Comparison of ENCODE assay signal across 21 mouse cellular contexts in genomic region chr17:50657321-50657720, GRCm38 (mm10).
DNase-seq lines count a peak whose midpoint lies in the region; ATAC-seq lines count a peak whose summit lies in the region.
"Had no signal": no experiment of that assay in that cellular context is flagged by ENCODE, and none has a peak within 500 bp of the region (broad histone marks: within the 10 kb centered on the region; RNA-seq: fewer than 3 reads in every experiment).

No protein-coding gene starts in this region.

- no peak overlapping the region for H3K9ac ChIP-seq in midbrain, embryonic 15.5 days
- no peak overlapping the region for H3K9ac ChIP-seq in stomach, embryonic 16.5 days (ENCODE audit: low read length)
- H3K9ac ChIP-seq in intestine, embryonic 16.5 days (ENCODE audit: low read depth, low read length): no peak overlapping the region
- H3K9ac ChIP-seq: forebrain, embryonic 12.5 days; hindbrain, embryonic 12.5 days; midbrain, embryonic 12.5 days; neural tube, embryonic 13.5 days had no signal

- no peak overlapping the region for H3K4me3 ChIP-seq in midbrain, embryonic 10.5 days
- H3K4me3 ChIP-seq in midbrain, embryonic 15.5 days: no peak overlapping the region
- H3K4me3 ChIP-seq in stomach, embryonic 16.5 days (replicated peaks; ENCODE audit: low read length): no peak overlapping the region
- H3K4me3 ChIP-seq in intestine, embryonic 16.5 days (ENCODE audit: low read length): no peak overlapping the region
- H3K4me3 ChIP-seq: embryonic facial prominence, embryonic 10.5 days; forebrain, embryonic 12.5 days; heart, adult 2 months; hindbrain, embryonic 12.5 days; limb, embryonic 10.5 days; midbrain, embryonic 12.5 days; neural tube, embryonic 13.5 days had no signal

- H3K27me3 ChIP-seq in midbrain, embryonic 10.5 days (ENCODE audit: low read depth, poor library complexity, severe bottlenecking): no peaks in the 10 kb centered on the region
- no peaks in the 10 kb centered on the region for H3K27me3 ChIP-seq in midbrain, embryonic 15.5 days (replicated peaks)
- no peaks in the 10 kb centered on the region for H3K27me3 ChIP-seq in stomach, embryonic 16.5 days (ENCODE audit: control insufficient read depth, insufficient read depth, low read length)
- H3K27me3 ChIP-seq in intestine, embryonic 16.5 days (replicated peaks; ENCODE audit: control insufficient read depth, insufficient read depth, low read length): no peaks in the 10 kb centered on the region
- H3K27me3 ChIP-seq: forebrain, embryonic 12.5 days; hindbrain, embryonic 12.5 days; midbrain, embryonic 12.5 days; neural tube, embryonic 13.5 days had no signal

- peaks cover 5% of the 10 kb centered on the region; the same call in 1 of the 2 replicates for H3K9me3 ChIP-seq in midbrain, embryonic 10.5 days (replicated peaks)
- H3K9me3 ChIP-seq in midbrain, embryonic 15.5 days: no peaks in the 10 kb centered on the region
- peaks cover 3% of the 10 kb centered on the region; the same call in 1 of the 2 replicates for H3K9me3 ChIP-seq in stomach, embryonic 16.5 days (replicated peaks; ENCODE audit: control insufficient read depth, low read length)
- H3K9me3 ChIP-seq in intestine, embryonic 16.5 days (ENCODE audit: control insufficient read depth, low read length): no peaks in the 10 kb centered on the region; the same call in 1 of the 2 replicates
- H3K9me3 ChIP-seq: forebrain, embryonic 12.5 days; limb, embryonic 10.5 days; midbrain, embryonic 12.5 days; neural tube, embryonic 13.5 days had no signal

- ATAC-seq in midbrain, embryonic 15.5 days (replicated peaks): no peak
- ATAC-seq in stomach, embryonic 16.5 days (ENCODE audit: insufficient read depth, low FRiP score): peak; percentile 29; the same call in 1 of the 2 replicates
- no peak for ATAC-seq in intestine, embryonic 16.5 days

- DNase-seq in adrenal gland, postnatal 10 days: peak; percentile 71
- DNase-seq in adrenal gland, postnatal 4 days (ENCODE audit: low spot score in 2 of 2): no peak
- no peak for DNase-seq in midbrain, embryonic 10.5 days (ENCODE audit: low spot score)
- DNase-seq in adrenal gland, postnatal 36 days: peak; percentile 23 to 58
- DNase-seq in right cerebral cortex, adult 2 months (ENCODE audit: low spot score in 2 of 2): no peak
- DNase-seq: cerebellum, adult 9-10 months; gastrocnemius, postnatal 14 days; kidney, postnatal 36 days; right cerebral cortex, postnatal 14 days; thymus, postnatal 36 days had no signal

- H3K36me3 ChIP-seq in midbrain, embryonic 10.5 days: no peaks in the 10 kb centered on the region
- H3K36me3 ChIP-seq in midbrain, embryonic 15.5 days (replicated peaks): no peaks in the 10 kb centered on the region
- no peaks in the 10 kb centered on the region for H3K36me3 ChIP-seq in stomach, embryonic 16.5 days (ENCODE audit: control insufficient read depth, insufficient read depth, low read length)
- no peaks in the 10 kb centered on the region for H3K36me3 ChIP-seq in intestine, embryonic 16.5 days (ENCODE audit: control insufficient read depth, insufficient read depth, low read length)
- H3K36me3 ChIP-seq: forebrain, embryonic 12.5 days; G1E; hindbrain, embryonic 12.5 days; limb, embryonic 10.5 days; midbrain, embryonic 12.5 days; neural tube, embryonic 13.5 days had no signal

- H3K4me1 ChIP-seq in midbrain, embryonic 10.5 days: peaks cover 13% of the 10 kb centered on the region
- peaks cover 4% of the 10 kb centered on the region for H3K4me1 ChIP-seq in midbrain, embryonic 15.5 days
- H3K4me1 ChIP-seq in stomach, embryonic 16.5 days (ENCODE audit: control insufficient read depth, insufficient read depth, low read length): no peaks in the 10 kb centered on the region
- H3K4me1 ChIP-seq in intestine, embryonic 16.5 days (ENCODE audit: control insufficient read depth, insufficient read depth, low read length): 0 out of 2 replicates have a peak, but pooled peaks cover 2% of the 10 kb centered on the region
- H3K4me1 ChIP-seq: embryonic facial prominence, embryonic 10.5 days; limb, embryonic 10.5 days; neural tube, embryonic 13.5 days had no signal

- H3K27ac ChIP-seq in midbrain, embryonic 10.5 days (replicated peaks): 0 out of 2 replicates have a peak overlapping the region, but pooled peaks have one; percentile 13
- H3K27ac ChIP-seq in midbrain, embryonic 15.5 days: no peak overlapping the region
- H3K27ac ChIP-seq in stomach, embryonic 16.5 days (ENCODE audit: low read length): no peak overlapping the region
- H3K27ac ChIP-seq in intestine, embryonic 16.5 days (ENCODE audit: low read length): no peak overlapping the region
- H3K27ac ChIP-seq: embryonic facial prominence, embryonic 10.5 days; forebrain, embryonic 12.5 days; heart, adult 2 months; hindbrain, embryonic 12.5 days; limb, embryonic 10.5 days; midbrain, embryonic 12.5 days; neural tube, embryonic 13.5 days had no signal

- H3K4me2 ChIP-seq in midbrain, embryonic 15.5 days: no peak overlapping the region
- no peak overlapping the region for H3K4me2 ChIP-seq in stomach, embryonic 16.5 days (ENCODE audit: low read depth, low read length)
- no peak overlapping the region for H3K4me2 ChIP-seq in intestine, embryonic 16.5 days (ENCODE audit: low read depth, low read length)
- H3K4me2 ChIP-seq: forebrain, embryonic 12.5 days; hindbrain, embryonic 12.5 days; midbrain, embryonic 12.5 days; neural tube, embryonic 13.5 days had no signal

Comparison
In these comparisons a context has a peak if more than half of its experiments do, and no peak if none do; other contexts are left out.
1. DNase-seq: peak in adrenal gland, postnatal 10 days (single experiment) and adrenal gland, postnatal 36 days (2 of 2); none in adrenal gland, postnatal 4 days (0 of 2), midbrain, embryonic 10.5 days (single experiment) and right cerebral cortex, adult 2 months (0 of 2).